Mouse (Mus musculus) kidney, postnatal 36 days (tissue): ENCODE measurements around the gene Mlxipl.
"Not testable (repeated sequence)": the region's sequence is repeated elsewhere in the genome, so short reads cannot be mapped to it uniquely, and the experiment has no call there.

Experiments
- DNase-seq, 2 experiments: peaks; one replicate each; pipeline ENCODE4 v3.0.0; 2021 to 2022; ENCODE audit warnings: mixed read lengths in 2 of 2

Mlxipl gene

DNA sequence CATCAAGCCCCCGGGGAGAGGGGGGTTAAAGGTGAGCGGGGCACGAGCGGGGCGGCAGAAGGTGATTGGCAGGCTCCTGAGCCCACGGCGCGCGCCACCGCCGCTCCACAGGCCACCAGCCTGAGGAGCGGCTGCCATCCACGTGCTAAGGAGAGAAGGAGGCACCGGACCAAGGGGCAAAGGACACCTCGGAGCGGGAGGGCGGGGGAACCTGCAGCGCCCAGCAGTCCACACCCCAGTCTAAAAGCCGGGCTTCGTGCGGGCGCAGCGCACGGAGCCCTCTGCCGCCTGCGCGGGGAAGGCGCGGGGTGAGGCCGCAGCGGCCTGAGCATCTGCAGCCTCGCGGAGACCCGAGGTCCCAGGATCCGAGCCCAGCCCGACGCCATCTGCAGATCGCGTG lies at the start of gene Mlxipl:
Gene Mlxipl, plus strand, starts transcription at position 238 of the 400 bp plus-strand sequence.
- DNase-seq: peak; percentile 87

DNA sequence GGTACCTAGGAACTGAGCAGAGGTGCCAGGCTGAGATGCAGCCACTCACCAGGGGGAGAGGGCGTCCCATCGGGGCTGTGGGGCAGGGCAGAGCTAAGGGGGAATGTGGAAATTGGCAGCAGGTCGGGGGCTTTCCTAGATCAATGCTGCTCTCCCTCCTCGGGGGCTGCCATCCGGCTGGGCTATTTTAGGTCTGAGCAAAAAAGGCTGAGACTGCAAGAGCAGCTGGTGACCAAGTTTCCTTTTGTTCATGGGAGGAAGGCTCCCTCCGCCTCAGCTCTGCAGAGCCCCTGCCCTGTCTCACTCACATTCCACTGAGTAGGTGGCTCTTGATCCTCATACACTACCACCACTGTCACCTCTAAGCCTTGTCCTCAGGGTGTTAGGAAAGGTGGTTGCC lies 49.6 kb upstream of the Mlxipl start:
- DNase-seq: no peak

DNA sequence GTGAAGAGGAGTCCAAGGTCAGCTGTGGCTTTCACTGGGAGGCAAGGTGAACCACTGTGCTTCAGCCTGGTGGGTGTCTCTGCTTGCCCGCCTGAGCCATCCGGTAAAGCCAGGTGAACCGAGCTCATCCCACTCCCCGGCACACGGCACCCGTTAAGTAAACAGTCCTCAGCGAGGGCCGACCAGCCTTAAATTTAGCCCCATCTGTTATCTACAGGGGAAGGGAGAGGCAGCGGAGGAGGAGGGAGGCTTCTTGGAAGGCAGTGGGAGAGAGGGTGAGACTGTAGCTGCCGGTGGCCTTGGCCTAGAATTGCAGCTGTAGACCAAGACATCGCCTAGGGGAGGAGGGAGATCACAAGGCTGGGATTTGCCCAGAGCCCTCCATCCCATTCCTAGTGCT lies 48.9 kb upstream of the Mlxipl start:
- DNase-seq: no peak

DNA sequence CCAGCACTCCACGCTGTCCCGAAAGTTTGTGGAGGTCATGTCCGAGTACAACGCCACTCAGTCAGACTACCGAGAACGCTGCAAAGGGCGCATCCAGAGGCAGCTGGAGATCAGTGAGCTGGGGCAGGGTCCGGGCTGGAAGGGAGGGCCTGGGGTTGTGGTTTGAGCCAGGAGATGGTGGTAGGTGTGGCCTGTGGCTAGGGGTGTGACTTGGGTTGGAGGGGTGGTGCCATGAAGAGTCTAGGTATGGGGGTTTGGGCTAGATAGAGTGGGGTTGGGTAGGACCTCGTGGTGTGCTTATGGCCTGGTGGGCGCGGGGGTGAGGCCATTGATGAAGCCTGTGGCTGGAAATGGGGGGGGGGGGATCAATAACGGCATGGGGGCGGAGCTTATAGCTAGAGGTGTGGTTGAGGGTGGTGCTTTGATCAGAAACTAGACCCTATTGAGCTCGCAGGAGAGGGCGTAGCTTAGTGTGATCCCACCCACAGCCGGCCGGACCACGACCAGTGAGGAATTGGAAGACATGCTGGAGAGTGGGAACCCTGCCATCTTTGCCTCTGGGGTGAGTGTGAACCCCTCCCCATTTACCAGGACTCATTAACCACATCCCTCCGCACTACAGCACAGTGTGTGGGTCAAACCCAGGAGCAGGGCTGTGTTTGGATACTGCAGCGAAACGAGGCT lies 47.4 kb upstream of the Mlxipl start:
- DNase-seq: no peak

DNA sequence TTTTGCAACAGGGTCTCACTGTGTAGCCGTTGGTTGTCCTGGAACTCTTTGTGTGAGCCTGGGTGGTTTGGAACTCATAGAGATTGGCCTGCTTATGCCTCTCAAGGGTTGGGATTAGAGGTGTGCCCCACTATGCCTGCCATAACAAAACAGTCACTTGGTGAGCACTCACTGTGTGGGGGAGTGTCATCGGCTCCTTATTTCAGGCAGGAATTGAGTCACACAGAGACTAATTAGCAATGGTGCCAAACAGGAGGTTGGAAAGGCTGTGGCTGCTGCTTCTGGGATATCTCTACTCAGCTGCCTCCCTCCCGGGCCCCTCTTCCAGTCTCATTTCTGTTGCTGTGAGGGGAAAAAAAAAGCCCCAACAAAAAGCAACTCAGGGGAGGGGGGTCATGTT lies 45.1 kb upstream of the Mlxipl start:
- DNase-seq: no peak

DNA sequence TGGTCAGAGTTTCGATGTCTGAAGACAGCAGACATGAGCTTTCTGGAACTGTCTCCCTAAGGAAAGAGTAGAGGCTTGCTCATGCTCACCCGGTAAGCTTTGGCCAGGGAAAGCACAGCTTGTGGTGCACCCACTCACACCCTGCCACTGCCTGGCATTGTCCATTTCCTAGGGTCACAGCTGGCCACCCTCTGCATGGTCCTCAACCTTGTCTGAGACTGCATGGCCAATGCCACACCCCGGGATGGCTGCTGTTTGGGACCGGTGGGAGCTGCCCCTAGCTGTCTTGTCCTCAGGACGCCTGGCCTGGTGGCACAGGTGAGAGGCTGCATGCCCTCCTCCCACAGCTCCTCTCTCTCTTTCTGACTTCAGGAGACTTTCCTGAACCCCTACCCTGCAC lies 41.2 kb upstream of the Mlxipl start:
- no peak for DNase-seq

DNA sequence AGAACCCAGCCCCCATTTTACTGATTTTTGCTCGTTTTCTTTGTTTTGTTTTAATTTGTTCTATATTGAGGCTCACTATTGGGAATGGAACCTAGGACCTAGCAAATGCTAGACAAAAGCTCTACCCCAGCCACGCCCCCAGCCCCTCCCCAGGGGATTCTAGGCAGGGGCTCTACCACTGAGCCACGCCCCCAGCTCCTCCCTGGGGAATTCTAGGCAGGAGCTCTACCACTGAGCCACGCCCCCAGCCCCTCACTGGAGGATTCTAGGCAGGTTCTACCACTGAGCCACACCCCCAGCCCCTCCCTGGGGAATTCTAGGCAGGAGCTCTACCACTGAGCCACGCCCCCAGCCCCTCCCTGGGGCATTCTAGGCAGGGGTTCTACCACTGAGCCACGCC lies 40.4 kb upstream of the Mlxipl start:
- DNase-seq: not testable (repeated sequence)

DNA sequence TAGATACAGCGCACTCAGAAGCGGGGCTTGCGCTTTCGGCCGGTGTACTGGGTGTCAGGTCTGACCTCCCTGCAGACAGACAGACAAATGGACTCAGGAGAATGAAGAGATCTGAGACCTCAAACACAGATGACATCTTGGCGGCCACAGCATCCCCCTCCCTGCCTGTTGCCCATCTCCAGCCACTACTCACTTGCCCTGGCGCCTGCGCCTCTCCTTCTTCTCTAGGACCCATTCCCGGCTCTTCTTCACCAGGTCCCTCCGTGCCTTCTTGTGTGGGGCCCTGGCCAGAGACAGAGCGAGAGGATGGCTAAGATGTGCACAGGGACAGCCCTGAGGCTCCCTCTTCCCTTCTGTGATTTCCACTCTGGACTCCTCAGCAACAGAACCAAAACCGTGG lies 36.3 kb upstream of the Mlxipl start:
- no peak for DNase-seq

DNA sequence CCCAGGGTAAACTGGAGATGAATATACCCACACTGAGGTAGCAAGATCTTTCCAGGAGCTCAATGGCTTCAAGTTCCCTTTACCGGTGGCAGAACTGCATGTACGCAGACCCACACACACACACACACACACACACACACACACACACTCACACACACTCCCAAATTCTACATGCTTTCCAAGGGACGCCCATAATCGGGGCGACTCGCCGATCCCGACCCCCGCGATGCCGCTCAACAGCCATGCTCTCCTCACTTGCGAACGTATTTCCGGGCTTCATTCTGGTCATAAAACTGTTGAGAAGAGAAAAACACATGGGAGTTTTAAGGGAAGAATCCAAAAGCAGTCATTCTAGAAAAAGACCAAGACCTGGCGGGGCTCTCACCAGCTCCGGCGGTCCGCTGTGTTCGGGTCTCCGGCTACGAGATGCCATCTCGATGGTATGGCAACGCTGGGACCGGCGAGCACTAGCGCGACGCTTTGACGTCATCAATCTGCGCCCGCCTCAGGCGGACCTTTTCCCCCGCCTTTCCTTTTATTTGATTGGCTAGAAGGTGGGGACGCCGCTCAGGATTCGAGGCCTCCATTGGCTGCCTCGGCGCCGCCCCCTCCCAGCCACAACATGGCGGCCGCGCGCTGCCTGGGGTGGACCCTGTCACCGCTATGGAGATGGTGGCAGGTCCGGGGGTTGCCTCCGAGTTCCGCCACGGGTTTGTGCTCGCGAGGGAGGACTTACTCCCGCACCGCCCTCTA lies 25.9 kb upstream of the Mlxipl start, which contains the start of gene Dnajc30:
Gene Dnajc30, plus strand, starts transcription at position 574 of the 753 bp plus-strand sequence.
- DNase-seq: peak; percentile 98 to 99

DNA sequence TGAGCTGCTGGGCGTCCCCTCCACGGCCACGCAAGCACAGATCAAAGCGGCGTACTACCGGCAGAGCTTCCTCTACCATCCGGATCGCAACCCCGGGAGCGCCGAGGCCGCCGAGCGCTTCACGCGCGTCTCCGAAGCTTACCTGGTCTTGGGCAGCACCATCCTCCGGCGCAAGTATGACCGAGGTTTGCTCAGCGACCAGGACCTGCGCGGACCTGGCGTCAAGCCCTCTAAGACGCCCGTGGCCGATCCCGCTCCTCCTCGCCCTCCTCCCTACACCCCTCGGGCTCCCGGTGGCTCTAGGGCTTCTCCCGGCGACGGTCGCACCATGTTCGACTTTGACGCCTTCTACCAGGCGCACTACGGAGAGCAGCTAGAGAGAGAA lies 25.3 kb upstream of the Mlxipl start:
- no peak for DNase-seq

DNA sequence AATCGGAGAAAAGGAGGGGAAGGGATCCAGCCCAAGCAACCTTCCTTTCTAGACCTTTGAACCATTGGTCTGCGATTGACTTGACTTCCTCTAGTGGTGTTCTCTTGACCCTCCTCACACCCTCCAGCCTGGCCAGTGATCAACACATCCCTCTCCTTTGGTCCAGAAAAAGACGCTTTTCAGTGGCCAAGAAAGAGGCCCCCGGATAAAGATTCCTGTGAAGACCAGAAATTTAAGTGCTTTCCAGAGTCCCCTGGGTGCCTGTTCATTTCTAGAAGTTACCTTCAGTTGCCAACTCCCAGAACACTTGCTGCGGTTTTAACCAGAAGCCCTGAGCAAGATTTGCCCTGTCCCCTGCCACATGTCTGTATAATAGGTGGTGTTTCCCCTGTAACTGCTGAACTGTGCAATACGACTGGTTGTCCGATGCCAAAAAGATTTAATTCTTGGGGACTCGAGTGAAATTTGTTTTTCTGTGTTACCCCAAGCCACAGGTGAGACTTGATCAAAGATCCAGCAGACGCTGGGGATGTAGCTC lies 24.7 kb upstream of the Mlxipl start, which contains the start of gene Bud23:
Gene Bud23, minus strand, starts transcription at position 51 of the 538 bp plus-strand sequence.
- peak in 1 of 2 experiments; percentile 18 for DNase-seq

DNA sequence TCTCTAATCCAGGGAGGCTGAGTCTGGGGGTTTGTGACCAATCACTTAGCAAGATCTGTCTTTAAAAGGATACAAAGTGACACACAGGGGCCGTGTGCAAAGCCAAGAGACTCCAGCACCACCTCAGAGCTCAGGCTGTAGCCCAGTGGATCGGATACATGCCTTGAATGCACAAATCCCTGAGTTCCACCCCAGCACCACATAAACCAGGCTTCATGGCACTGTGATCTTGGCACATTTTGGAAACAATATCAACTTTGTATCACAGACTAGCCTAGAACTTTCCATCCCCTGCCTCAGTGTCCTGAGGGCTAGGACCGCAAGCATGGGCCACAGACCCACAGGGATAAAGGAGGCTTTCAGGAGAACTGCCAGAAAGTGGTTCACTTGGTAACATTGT lies 23.7 kb upstream of the Mlxipl start:
- DNase-seq: no peak

DNA sequence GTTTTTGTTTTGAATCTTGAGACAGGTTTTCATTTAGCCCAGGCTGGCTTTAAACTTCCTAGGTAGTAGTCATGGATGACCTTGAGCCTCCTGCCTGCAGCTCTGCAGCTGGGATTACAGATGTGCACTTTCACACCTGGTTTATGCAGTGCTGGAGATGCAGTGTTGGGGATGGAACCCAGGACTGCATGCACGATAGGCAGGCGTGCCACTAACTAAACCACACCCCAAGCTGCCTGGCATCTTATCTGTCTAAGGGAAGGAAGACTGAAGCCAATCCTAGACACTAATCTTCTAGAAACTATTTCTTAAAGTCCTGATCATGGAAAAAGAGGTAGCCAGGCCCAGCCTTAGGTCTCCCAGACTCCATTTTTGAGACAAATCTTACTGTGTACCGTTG lies 19.2 kb upstream of the Mlxipl start:
- no peak for DNase-seq

DNA sequence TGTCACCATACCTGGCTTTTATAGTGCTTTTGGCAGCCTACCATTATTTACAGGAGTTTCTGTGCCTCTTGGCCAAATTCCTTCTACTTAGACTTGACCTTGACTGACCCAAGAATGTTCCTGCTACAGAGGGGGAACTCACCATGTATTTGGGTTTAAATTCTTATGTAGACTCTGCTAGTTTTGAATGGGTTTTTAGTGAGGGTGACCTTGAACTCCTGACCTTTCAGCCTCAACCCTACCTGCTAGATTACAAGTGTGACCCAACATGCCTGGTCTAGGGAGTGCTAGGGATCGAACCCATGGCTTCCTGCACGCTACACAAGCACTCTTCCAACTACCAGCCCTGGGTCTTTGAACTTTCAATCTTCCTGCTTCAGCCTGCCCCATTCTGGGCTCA lies 17.6 kb upstream of the Mlxipl start:
- no peak for DNase-seq

DNA sequence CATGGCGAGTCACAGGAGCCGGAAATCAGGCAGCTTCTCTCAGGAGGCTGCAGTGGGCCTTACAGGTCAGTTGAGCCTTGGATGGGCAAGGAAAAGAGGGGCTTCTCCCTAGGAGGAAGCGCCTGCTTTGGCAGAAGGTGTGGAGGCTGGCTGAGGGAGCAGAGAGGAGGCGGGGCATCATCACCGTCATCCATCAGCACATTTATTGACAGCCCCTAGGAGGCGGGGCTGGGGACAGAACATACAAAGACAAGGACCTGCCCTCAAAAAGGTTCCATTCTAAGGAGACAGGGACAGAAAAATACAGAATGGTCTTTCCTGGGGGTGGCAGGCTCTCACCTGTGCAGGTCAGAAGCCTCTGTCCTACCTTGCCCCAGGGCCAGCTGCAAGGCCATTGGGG lies 17.0 kb upstream of the Mlxipl start:
- no peak for DNase-seq

DNA sequence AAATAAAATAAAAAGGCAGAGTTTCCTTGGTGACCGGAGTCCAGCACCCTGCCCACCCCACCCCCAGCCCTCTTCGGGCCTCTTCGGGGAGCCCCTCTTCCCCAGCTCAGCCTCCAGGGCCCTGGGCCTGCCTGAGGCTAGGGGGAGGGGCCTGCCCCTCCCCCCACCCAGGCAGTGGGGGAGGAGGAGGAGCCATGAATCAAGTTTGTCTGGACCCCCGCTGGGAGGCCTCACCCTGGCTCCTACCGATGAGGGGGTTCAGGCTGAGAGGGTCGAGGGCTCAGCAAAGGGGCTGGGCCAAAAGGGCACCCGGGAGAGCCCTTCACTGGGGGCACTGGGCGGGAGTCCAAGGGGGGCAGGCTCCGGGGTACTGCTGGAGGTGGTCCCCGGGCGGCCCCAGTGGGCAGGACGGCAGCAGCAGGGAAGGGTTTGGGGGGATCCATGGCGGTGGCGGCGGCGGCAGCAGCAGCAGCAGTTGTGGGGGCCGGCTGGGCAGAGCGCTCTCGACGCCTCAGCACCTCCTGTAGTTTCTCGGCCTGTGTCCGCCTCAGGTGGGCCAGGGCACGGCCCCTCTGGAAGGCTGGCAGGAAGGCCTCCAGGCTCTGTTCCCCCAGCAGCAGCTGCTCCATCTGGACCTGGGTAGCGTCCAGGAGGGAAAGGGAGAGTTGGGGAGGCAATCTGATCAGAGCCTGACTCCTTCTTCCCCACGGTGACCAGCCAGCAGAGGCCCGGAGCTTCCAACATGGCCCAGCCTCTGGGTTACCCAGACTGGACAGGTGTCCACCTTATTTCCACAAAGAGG lies 16.1 kb upstream of the Mlxipl start:
- DNase-seq: no peak

DNA sequence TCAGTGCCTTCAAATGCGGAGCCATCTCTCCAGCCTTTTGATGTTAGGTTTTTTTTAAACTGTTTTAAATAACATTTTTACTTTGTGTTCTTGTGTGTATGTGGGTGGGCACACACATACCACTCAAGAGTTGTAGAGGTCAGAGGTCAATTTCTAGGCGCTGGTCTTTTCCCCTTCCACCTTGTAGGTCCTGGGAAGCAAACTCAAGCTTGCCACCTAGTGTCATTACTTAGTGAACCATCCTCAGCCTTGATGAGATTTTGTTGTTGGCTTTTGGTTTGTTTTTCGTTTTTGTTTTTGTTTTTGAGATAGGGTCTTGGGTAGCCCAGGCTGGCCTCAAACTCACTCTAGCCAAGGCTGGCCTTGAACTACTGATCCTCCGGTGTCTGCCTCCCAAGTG lies 14.0 kb upstream of the Mlxipl start:
- DNase-seq: peak in 1 of 2 experiments; percentile 14

DNA sequence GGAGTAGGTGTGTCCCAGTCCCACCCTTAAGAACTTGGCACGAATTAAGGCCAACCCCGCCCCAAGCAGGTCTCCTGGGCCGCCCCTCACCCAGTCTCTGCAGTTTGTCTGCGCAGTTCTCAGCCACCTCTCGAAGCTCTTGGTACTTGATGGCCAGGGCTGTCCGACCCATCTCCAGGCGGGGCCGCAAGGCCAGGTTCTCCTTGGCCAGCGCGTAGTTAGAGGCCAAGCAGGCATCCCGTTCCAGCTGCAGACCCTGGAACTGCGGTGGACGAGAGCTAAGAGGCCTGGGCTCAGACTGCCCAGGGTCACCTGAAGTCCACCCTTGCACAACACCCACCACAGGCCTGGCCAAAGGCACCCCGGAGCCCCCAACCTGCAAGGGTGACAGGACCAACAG lies 13.3 kb upstream of the Mlxipl start:
- DNase-seq: peak; percentile 23 to 48

DNA sequence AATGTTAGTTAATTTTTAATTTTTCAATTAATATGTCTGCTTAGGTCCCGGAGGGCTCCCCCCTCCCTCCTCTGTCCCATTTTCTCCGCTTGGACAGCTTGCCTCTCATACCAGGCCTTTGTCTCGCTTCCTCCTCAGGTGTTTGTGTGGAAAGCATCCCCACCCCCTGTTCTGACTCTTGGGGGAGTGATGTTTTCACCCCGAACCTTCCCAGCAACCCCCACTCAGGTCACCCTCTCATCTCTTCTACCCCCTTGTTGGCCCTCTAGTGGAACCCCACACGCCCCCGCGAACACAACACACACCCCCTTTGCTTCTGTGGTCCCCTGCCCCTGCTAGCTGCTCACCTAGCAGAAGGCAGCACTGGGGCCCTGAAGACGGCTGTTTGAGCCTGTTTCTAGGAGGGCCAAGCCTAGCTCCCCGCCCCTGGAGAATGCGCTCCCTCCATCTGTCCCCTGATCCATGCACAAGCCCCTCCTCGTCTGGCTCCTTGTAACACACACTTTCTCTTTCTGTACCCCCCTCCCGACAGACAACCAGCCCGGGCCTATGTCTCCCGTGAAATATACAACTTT lies 12.7 kb upstream of the Mlxipl start:
- DNase-seq: peak; percentile 78 to 80

DNA sequence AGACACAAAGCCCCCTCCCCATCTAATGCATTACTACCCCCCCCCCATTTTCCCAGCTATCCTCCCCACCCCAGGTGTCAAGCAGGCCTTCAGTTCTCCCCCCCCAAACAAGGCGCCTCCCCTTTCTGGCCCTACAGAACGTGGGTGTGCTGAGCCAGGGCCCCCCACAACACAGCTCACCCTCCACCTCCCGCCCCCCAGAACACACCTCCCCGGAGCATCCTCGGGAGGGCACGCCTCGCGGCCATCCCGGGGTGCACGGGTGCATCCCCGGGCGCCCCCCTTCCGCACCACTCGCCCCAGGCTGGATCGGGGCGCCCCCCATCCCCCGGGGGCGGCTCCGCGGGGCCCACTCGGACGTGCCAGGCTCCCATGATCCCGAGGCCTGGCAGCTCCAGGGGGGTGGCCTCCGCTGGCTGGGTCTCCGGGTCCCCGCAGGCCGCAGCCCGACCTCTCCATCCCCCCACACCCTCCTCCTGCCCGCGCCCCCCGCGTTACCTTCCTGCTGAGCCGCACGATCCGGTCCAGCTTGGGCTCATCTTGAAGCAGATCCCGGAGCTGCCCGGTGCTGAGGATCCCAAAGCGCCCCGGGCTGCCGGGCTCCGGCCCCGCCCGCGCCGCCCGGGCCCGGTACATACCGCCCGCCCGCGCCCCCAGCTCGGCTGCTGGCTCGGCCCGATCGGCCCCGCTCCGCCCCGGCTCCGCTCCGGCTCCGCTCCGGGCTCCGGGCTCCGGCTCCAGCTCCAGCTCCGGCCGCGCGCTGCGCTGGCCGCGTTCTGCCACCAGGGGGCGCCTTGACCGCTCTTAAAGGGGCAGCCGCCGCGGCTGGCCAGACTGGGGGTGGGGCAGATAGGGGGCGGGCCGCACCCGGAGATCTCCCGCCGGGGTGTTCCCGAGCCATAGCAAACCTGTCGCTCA lies 11.9 kb upstream of the Mlxipl start, which contains the start of gene Vps37d:
Gene Vps37d, minus strand, starts transcription at position 703 of the 918 bp plus-strand sequence.
- DNase-seq: peak; percentile 91 to 97

DNA sequence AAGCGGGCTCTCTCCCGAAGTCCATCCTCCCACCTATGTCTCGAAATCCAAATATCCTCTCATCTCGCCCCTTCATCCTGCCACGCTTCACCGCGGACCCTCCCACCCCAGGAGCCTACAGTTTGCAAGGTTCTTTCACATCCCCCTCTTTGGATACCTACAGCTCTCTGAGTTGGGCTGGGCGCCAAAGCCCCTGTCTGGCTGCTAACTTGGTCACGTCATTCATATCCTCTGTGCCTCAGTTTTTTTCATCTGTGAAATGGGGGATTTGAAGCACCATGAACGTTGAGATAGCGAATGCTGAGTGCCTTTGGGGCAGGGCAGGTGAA lies 11.2 kb upstream of the Mlxipl start:
- DNase-seq: peak in 1 of 2 experiments; percentile 13

DNA sequence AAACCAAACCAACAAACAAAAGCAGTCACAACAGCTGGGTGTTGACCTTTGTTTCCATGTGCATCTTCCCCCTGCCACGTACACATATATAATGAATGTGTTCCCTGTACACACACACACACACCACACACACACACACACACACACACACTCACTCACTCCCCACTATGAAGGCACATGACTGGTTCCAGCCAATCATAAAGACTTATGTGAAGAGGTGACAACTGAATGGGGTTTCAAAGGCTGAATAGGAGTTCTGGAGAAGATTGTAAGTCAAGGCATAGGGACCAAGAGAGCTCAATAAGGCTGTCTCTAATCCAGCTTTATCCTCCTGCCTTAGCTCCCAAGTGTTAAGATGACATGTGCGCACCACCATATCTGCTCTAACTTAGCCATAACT lies 10.1 kb upstream of the Mlxipl start:
- DNase-seq: no peak
